Mouse (Mus musculus): ENCODE results near the gene Polr2e.

GRCm38 (mm10) chr10:80069948-80070450 lies 30.4 kb upstream of the Polr2e start:
- TF ChIP-seq CTCF (conservative IDR thresholded peaks at IDR 0.05; ENCODE audit: low read length): no peak
- TF ChIP-seq POU5F1 (IDR thresholded peaks at IDR 0.05; ENCODE audit: borderline replicate concordance, low read length): no peak
- no peak for TF ChIP-seq NANOG (IDR thresholded peaks at IDR 0.05; ENCODE audit: borderline replicate concordance, low read length)
